In the genomic region with DNA sequence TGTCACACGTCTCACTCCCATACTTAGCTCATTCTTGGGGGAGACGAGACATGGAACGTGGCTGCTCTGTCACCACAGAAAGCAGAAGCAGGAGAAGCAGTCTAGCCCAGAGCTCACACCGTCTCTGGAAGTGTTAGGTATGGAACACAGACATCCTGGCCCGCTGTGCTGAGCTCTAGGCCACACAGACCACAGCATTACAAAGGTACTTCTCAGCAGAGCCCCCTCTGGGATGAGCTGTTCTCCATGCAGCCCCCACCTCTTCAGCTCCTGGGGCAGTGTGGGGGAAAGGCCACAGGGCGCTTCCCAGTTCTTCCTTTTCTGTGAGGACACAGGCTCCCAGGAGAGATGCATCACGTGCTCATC, we compare ENCODE assay signal across 14 mouse cellular contexts.
DNase-seq lines count a peak whose midpoint lies in the region; ATAC-seq and TF ChIP-seq lines count a peak whose summit lies in the region.
"Had no signal": no experiment of that assay in that cellular context is flagged by ENCODE, and none has a peak within 500 bp of the region (broad histone marks: within the 10 kb centered on the region; RNA-seq: fewer than 3 reads in every experiment).

No protein-coding gene starts in this region.

- no peak for DNase-seq in heart, embryonic 10.5 days (ENCODE audit: low spot score)
- DNase-seq in heart, postnatal 10 days, result no peak
- DNase-seq in lung, embryonic 14.5 days, result no peak
- DNase-seq in lung, postnatal 14 days, result no peak
- DNase-seq in natural killer cell, adult 2 months (ENCODE audit: low spot score in 2 of 2), result no peak
- no peak for DNase-seq in frontal cortex, postnatal 36 days (ENCODE audit: low spot score in 2 of 2)
- DNase-seq: cerebellum, adult 11 months; gastrocnemius, postnatal 36 days; kidney, adult 2 months; right cerebral cortex, postnatal 14 days had no signal

- no peak overlapping the region for H3K4me3 ChIP-seq in heart, embryonic 10.5 days
- no peak overlapping the region for H3K4me3 ChIP-seq in lung, embryonic 14.5 days (ENCODE audit: low read depth, low read length)
- H3K4me3 ChIP-seq in limb, embryonic 12.5 days (replicated peaks), result no peak overlapping the region
- H3K4me3 ChIP-seq: neural tube, embryonic 13.5 days had no signal

- H3K27ac ChIP-seq in heart, embryonic 10.5 days, result peak overlapping the region; percentile 79
- H3K27ac ChIP-seq in lung, embryonic 14.5 days (ENCODE audit: low read depth), result peak overlapping the region; percentile 15; the same call in 1 of the 2 replicates
- H3K27ac ChIP-seq in limb, embryonic 12.5 days, result peak overlapping the region; percentile 45; the same call in 1 of the 2 replicates

- WGBS in heart, embryonic 10.5 days, result 32% methylated on average over 7 of the region's 7 CpGs
- WGBS in lung, embryonic 14.5 days, result 36% methylated on average over 7 of the region's 7 CpGs
- 27% methylated on average over 7 of the region's 7 CpGs for WGBS in limb, embryonic 12.5 days

- no peaks in the 10 kb centered on the region for H3K36me3 ChIP-seq in heart, embryonic 10.5 days
- H3K36me3 ChIP-seq in lung, embryonic 14.5 days (ENCODE audit: insufficient read depth), result no peaks in the 10 kb centered on the region
- no peaks in the 10 kb centered on the region for H3K36me3 ChIP-seq in limb, embryonic 12.5 days
- H3K36me3 ChIP-seq: neural tube, embryonic 13.5 days had no signal

- no peaks in the 10 kb centered on the region for H3K9me3 ChIP-seq in heart, embryonic 10.5 days
- no peaks in the 10 kb centered on the region for H3K9me3 ChIP-seq in lung, embryonic 14.5 days (ENCODE audit: low read depth, low read length)
- no peaks in the 10 kb centered on the region for H3K9me3 ChIP-seq in limb, embryonic 12.5 days
- H3K9me3 ChIP-seq: neural tube, embryonic 13.5 days had no signal

- peaks cover 36% of the 10 kb centered on the region for H3K4me1 ChIP-seq in heart, embryonic 10.5 days
- H3K4me1 ChIP-seq in lung, embryonic 14.5 days (ENCODE audit: insufficient read depth), result 0 out of 2 replicates have a peak, but pooled peaks cover 6% of the 10 kb centered on the region
- H3K4me1 ChIP-seq in limb, embryonic 12.5 days (replicated peaks), result peaks cover 20% of the 10 kb centered on the region

- no peak overlapping the region for H3K9ac ChIP-seq in lung, embryonic 14.5 days
- no peak overlapping the region for H3K9ac ChIP-seq in limb, embryonic 12.5 days (replicated peaks)
- H3K9ac ChIP-seq: neural tube, embryonic 13.5 days had no signal

- intact Hi-C loops in heart, postnatal 10 days (cut with DNase I), result no loop called here

- ATAC-seq in lung, embryonic 14.5 days (ENCODE audit: insufficient read depth), result 0 out of 2 replicates have a peak, but pooled peaks have one; percentile 24
- ATAC-seq in common myeloid progenitor, adult 5-6 weeks (replicated peaks; ENCODE audit: low read depth, poor library complexity, severe bottlenecking), result peak; percentile 51
- 0 out of 2 replicates have a peak, but pooled peaks have one; percentile 56 for ATAC-seq in limb, embryonic 12.5 days (ENCODE audit: insufficient number of reproducible peaks, insufficient read depth, low FRiP score, low TSS enrichment, low read depth)
- ATAC-seq: forebrain, embryonic 14.5 days had no signal

- TF ChIP-seq CTCF in lung, embryonic 14.5 days (IDR thresholded peaks at IDR 0.05; ENCODE audit: low read depth), result no peak

- H3K27me3 ChIP-seq in heart, embryonic 10.5 days (ENCODE audit: insufficient read depth, poor library complexity, severe bottlenecking), result no peaks in the 10 kb centered on the region
- no peaks in the 10 kb centered on the region for H3K27me3 ChIP-seq in lung, embryonic 14.5 days (ENCODE audit: insufficient read depth, low read length)
- no peaks in the 10 kb centered on the region for H3K27me3 ChIP-seq in limb, embryonic 12.5 days
- H3K27me3 ChIP-seq: neural tube, embryonic 13.5 days had no signal

- no peak overlapping the region for H3K4me2 ChIP-seq in lung, embryonic 14.5 days
- H3K4me2 ChIP-seq in limb, embryonic 12.5 days, result no peak overlapping the region
- H3K4me2 ChIP-seq: neural tube, embryonic 13.5 days had no signal

Comparison
In these comparisons a context has a peak if more than half of its experiments do, and no peak if none do; other contexts are left out.
1. H3K27ac ChIP-seq: peak in every context shown above with its lines; median percentile 79 in heart, embryonic 10.5 days; 45 in limb, embryonic 12.5 days; 15 in lung, embryonic 14.5 days.